In genomic region chr9:65123552-65124168, GRCm38 (mm10) we compare ENCODE assay signal across 9 mouse cellular contexts. TPM values are rescaled to one million over a fixed set of nuclear protein-coding genes. Genes with fewer than 3 reads are reported as not detected.
DNase-seq lines count a peak whose midpoint lies in the region; ATAC-seq and TF ChIP-seq lines count a peak whose summit lies in the region.
"Had no signal": no experiment of that assay in that cellular context is flagged by ENCODE, and none has a peak within 500 bp of the region (broad histone marks: within the 10 kb centered on the region; RNA-seq: fewer than 3 reads in every experiment).

No protein-coding gene starts in this region.

- peak overlapping the region; percentile 45 for H3K4me3 ChIP-seq in layer of hippocampus, adult 2 months
- H3K4me3 ChIP-seq in brown adipose tissue, adult 24 weeks (ENCODE audit: insufficient read depth, low read depth, low read length) = peak overlapping the region; percentile 41; the same call in 1 of the 2 replicates
- H3K4me3 ChIP-seq in forebrain, embryonic 14.5 days (ENCODE audit: low read depth, low read length) = peak overlapping the region; percentile 38
- peak overlapping the region; percentile 39 for H3K4me3 ChIP-seq in intestine, embryonic 16.5 days (ENCODE audit: low read length)
- H3K4me3 ChIP-seq in lung, embryonic 14.5 days (ENCODE audit: low read depth, low read length) = peak overlapping the region; percentile 35

- WGBS in forebrain, embryonic 14.5 days = 2% methylated on average over 35 of the region's 48 CpGs
- whole genome bisulfite sequencing in intestine, embryonic 16.5 days = 12% methylated on average over 48 of the region's 48 CpGs
- WGBS in lung, embryonic 14.5 days = 9% methylated on average over 47 of the region's 48 CpGs

- H3K4me2 ChIP-seq in forebrain, embryonic 14.5 days (ENCODE audit: low read length) = peak overlapping the region; percentile 84
- peak overlapping the region; percentile 72 for H3K4me2 ChIP-seq in intestine, embryonic 16.5 days (ENCODE audit: low read depth, low read length)
- H3K4me2 ChIP-seq in lung, embryonic 14.5 days = peak overlapping the region; percentile 83

- TF ChIP-seq CTCF in layer of hippocampus, adult 2 months (conservative IDR thresholded peaks at IDR 0.05) = peak; percentile 85
- TF ChIP-seq CTCF in lung, embryonic 14.5 days (IDR thresholded peaks at IDR 0.05; ENCODE audit: low read depth) = peak; percentile 83

- no peaks in the 10 kb centered on the region for H3K4me1 ChIP-seq in brown adipose tissue, adult 24 weeks (ENCODE audit: control insufficient read depth, insufficient read depth, insufficient read length, low read length)
- H3K4me1 ChIP-seq in forebrain, embryonic 14.5 days (ENCODE audit: control insufficient read depth, insufficient read depth, low read length) = 0 out of 2 replicates have a peak, but pooled peaks cover 6% of the 10 kb centered on the region
- H3K4me1 ChIP-seq in intestine, embryonic 16.5 days (ENCODE audit: control insufficient read depth, insufficient read depth, low read length) = peaks cover 4% of the 10 kb centered on the region; the same call in 1 of the 2 replicates
- H3K4me1 ChIP-seq in lung, embryonic 14.5 days (ENCODE audit: insufficient read depth) = no peaks in the 10 kb centered on the region

- peak in 1 of 2 experiments; percentile 39 for DNase-seq in layer of hippocampus, adult 2 months (ENCODE audit: low spot score in 2 of 2)
- DNase-seq in layer of hippocampus, adult 8-10 months (ENCODE audit: low spot score in 2 of 2) = no peak
- DNase-seq in forebrain, embryonic 14.5 days (ENCODE audit: low spot score) = peak; percentile 73
- peak; percentile 85 for DNase-seq in lung, embryonic 14.5 days
- peak; percentile 85 for DNase-seq in retina, postnatal 1 day

- H3K27me3 ChIP-seq in forebrain, embryonic 14.5 days (replicated peaks; ENCODE audit: control insufficient read depth, insufficient read depth, low read length) = no peaks in the 10 kb centered on the region
- no peaks in the 10 kb centered on the region for H3K27me3 ChIP-seq in intestine, embryonic 16.5 days (replicated peaks; ENCODE audit: control insufficient read depth, insufficient read depth, low read length)
- H3K27me3 ChIP-seq in lung, embryonic 14.5 days (ENCODE audit: insufficient read depth, low read length) = peaks cover 7% of the 10 kb centered on the region; the same call in 1 of the 2 replicates

- H3K27ac ChIP-seq in layer of hippocampus, adult 2 months = no peak overlapping the region; the same call in 1 of the 2 replicates
- no peak overlapping the region for H3K27ac ChIP-seq in brown adipose tissue, adult 24 weeks (replicated peaks; ENCODE audit: low read depth, low read length)
- H3K27ac ChIP-seq in forebrain, embryonic 14.5 days (ENCODE audit: low read depth, low read length) = no peak overlapping the region
- no peak overlapping the region for H3K27ac ChIP-seq in intestine, embryonic 16.5 days (ENCODE audit: low read length)
- no peak overlapping the region for H3K27ac ChIP-seq in lung, embryonic 14.5 days (ENCODE audit: low read depth)

- peak; percentile 50 for ATAC-seq in forebrain, embryonic 14.5 days
- peak; percentile 47; the same call in 1 of the 2 replicates for ATAC-seq in intestine, embryonic 16.5 days
- ATAC-seq in lung, embryonic 14.5 days (ENCODE audit: insufficient read depth) = peak; percentile 62
- ATAC-seq in inflammation-experienced regulatory T-cells, adult 6 months = no peak

- no peaks in the 10 kb centered on the region for H3K9me3 ChIP-seq in forebrain, embryonic 14.5 days (replicated peaks; ENCODE audit: control insufficient read depth, low read length)
- H3K9me3 ChIP-seq in intestine, embryonic 16.5 days (ENCODE audit: control insufficient read depth, low read length) = no peaks in the 10 kb centered on the region
- no peaks in the 10 kb centered on the region for H3K9me3 ChIP-seq in lung, embryonic 14.5 days (ENCODE audit: low read depth, low read length)

- H3K9ac ChIP-seq in forebrain, embryonic 14.5 days (ENCODE audit: low read length) = peak overlapping the region; percentile 68
- H3K9ac ChIP-seq in intestine, embryonic 16.5 days (ENCODE audit: low read depth, low read length) = peak overlapping the region; percentile 50
- H3K9ac ChIP-seq in lung, embryonic 14.5 days = peak overlapping the region; percentile 51

- H3K36me3 ChIP-seq in forebrain, embryonic 14.5 days (ENCODE audit: control insufficient read depth, insufficient read depth, low read length) = peaks cover 20% of the 10 kb centered on the region
- peaks cover 9% of the 10 kb centered on the region; the same call in 1 of the 2 replicates for H3K36me3 ChIP-seq in intestine, embryonic 16.5 days (ENCODE audit: control insufficient read depth, insufficient read depth, low read length)
- peaks cover 38% of the 10 kb centered on the region for H3K36me3 ChIP-seq in lung, embryonic 14.5 days (ENCODE audit: insufficient read depth)

RNA-seq across cellular contexts. Expression of gene Igdcc3, which starts 17.3 kb away (rescaled TPM):
- 1 to 10 TPM; 3.5 to 4.9 TPM for total RNA-seq in layer of hippocampus, adult 2 months (2021)
- 1 to 10 TPM; 2.3 to 3.2 (median 2.5) TPM for total RNA-seq in layer of hippocampus, adult 8-10 months (2022)
- polyA plus RNA-seq in brown adipose tissue, adult 24 weeks (2012; ENCODE audit: insufficient read depth, insufficient read length, missing spikeins) = not detected in 2 replicates
- 5.1 and 5.8 TPM in 2 replicates for polyA plus RNA-seq in forebrain, embryonic 14.5 days (2014; fragmentation: Nextera tagmentation; extraction: Ambion mirVana)
- 0.12 and 0.60 TPM in 2 replicates for polyA plus RNA-seq in intestine, embryonic 16.5 days (2015; fragmentation: Nextera tagmentation; extraction: Ambion mirVana)
- 2.3 and 4.1 TPM in 2 replicates for polyA plus RNA-seq in lung, embryonic 14.5 days (2014; fragmentation: Nextera tagmentation; extraction: Ambion mirVana)
- polyA plus RNA-seq in inflammation-experienced regulatory T-cells, adult 6 months (2017; shearing (Covaris generic)) = not detected
- total RNA-seq: MEL had no signal

RNA-seq across cellular contexts. Expression of gene Igdcc4, which starts 22.4 kb away (rescaled TPM):
- total RNA-seq in layer of hippocampus, adult 2 months (2021) = 10 to 100 TPM; 34.7 to 38.8 TPM
- 10 to 100 TPM; 44.3 to 49.9 (median 46.7) TPM for total RNA-seq in layer of hippocampus, adult 8-10 months (2022)
- 0.55 and 0.71 TPM in 2 replicates for polyA plus RNA-seq in brown adipose tissue, adult 24 weeks (2012; ENCODE audit: insufficient read depth, insufficient read length, missing spikeins)
- 8.9 and 13.4 TPM in 2 replicates for polyA plus RNA-seq in forebrain, embryonic 14.5 days (2014; fragmentation: Nextera tagmentation; extraction: Ambion mirVana)
- polyA plus RNA-seq in intestine, embryonic 16.5 days (2015; fragmentation: Nextera tagmentation; extraction: Ambion mirVana) = 13.0 and 14.5 TPM in 2 replicates
- polyA plus RNA-seq in lung, embryonic 14.5 days (2014; fragmentation: Nextera tagmentation; extraction: Ambion mirVana) = 26.4 and 28.9 TPM in 2 replicates
- under 1 TPM in 2 of 3 experiments, not detected in 1; 0.24 to 0.28 TPM for polyA plus RNA-seq in inflammation-experienced regulatory T-cells, adult 6 months (2017; shearing (Covaris generic))

Comparison
In these comparisons a context has a peak if more than half of its experiments do, and no peak if none do; other contexts are left out.
1. DNase-seq: peak in forebrain, embryonic 14.5 days (single experiment), lung, embryonic 14.5 days (single experiment) and retina, postnatal 1 day (single experiment); none in layer of hippocampus, adult 8-10 months (0 of 2).
2. Peak in every context shown above with its lines, with median percentiles within 50 percentile points of each other: H3K4me3 ChIP-seq, H3K4me2 ChIP-seq and H3K9ac ChIP-seq.